Mouse (Mus musculus): ENCODE data around the gene Tsga8. TPM values are rescaled to one million over a fixed set of nuclear protein-coding genes. Genes with fewer than 3 reads are reported as not detected.

Tsga8 gene
- not detected in 2 replicates for polyA plus RNA-seq (2012; rRNA removed)

- Histone ChIP-seq H3K4me1 (ENCODE audit: control insufficient read depth, insufficient read depth, low read length) (no peaks in the 10 kb centered on the region), H3K27ac (ENCODE audit: insufficient read depth, low read depth, low read length) (no peak within 1 kb of the TSS), H3K36me3 (ENCODE audit: control insufficient read depth, insufficient read depth, low read length) (no peaks in the 10 kb centered on the region), H3K4me3 (ENCODE audit: insufficient read depth, low read depth, low read length) (no peak within 1 kb of the TSS), H3K27me3 (replicated peaks; ENCODE audit: control insufficient read depth, insufficient read depth, low read length) (no peaks in the 10 kb centered on the region)
- WGBS, result 93% methylated on average over 15 of the region's 15 CpGs
- DNase-seq, result no peak
- TF ChIP-seq POLR2A (IDR thresholded peaks at IDR 0.05; ENCODE audit: low read depth, low read length), result no peak
- TF ChIP-seq CTCF (conservative IDR thresholded peaks at IDR 0.05; ENCODE audit: insufficient read depth, insufficient read length, low read depth, low read length), result no peak
These were observed at the start of gene Tsga8 for GRCm38 (mm10) chrX:83487598-83487997. Tsga8 (minus strand) TSS chrX:83487924.

Measured in kidney, adult 2 months (tissue).